Mouse (Mus musculus) right cerebral cortex, postnatal 36 days (tissue): Measurements from ENCODE around the gene Spata13.

ENCODE experiments used
- DNase-seq, 2 experiments: peaks; one replicate each; pipeline ENCODE4 v3.0.0; 2022; ENCODE audit warnings: low spot score in 2 of 2, mixed read lengths in 1 of 2

The Spata13 gene

GRCm38 (mm10) chr14:60711590-60712288 is 77.9 kb downstream of the Spata13 start:
- DNase-seq = no peak

GRCm38 (mm10) chr14:60712289-60712830 is 78.6 kb downstream of the Spata13 start:
- no peak for DNase-seq

GRCm38 (mm10) chr14:60715686-60716085 is 81.9 kb downstream of the Spata13 start:
- DNase-seq = no peak

- no peak for DNase-seq
These were observed 87.5 kb downstream of the Spata13 start for GRCm38 (mm10) chr14:60721304-60721703.

- DNase-seq = no peak
These were observed 88.1 kb downstream of the Spata13 start for GRCm38 (mm10) chr14:60721938-60722337.

- no peak for DNase-seq
These were observed 92.3 kb downstream of the Spata13 start for GRCm38 (mm10) chr14:60726091-60726490.

GRCm38 (mm10) chr14:60727130-60727529 is 93.3 kb downstream of the Spata13 start:
- no peak for DNase-seq

- no peak for DNase-seq
These were observed 98.3 kb downstream of the Spata13 start for GRCm38 (mm10) chr14:60732081-60732480.

- DNase-seq = peak in 1 of 2 experiments; percentile 10
These were observed 99.0 kb downstream of the Spata13 start for GRCm38 (mm10) chr14:60732787-60733186.

- DNase-seq = no peak
These were observed 99.9 kb downstream of the Spata13 start for GRCm38 (mm10) chr14:60733706-60734105.

GRCm38 (mm10) chr14:60735206-60735605 is 101.4 kb downstream of the Spata13 start:
- no peak for DNase-seq

- no peak for DNase-seq
These were observed 102.2 kb downstream of the Spata13 start for GRCm38 (mm10) chr14:60735848-60736547.

- DNase-seq = peak in 1 of 2 experiments; percentile 8
These were observed 102.9 kb downstream of the Spata13 start for GRCm38 (mm10) chr14:60736591-60737192.

- no peak for DNase-seq
These were observed 103.4 kb downstream of the Spata13 start for GRCm38 (mm10) chr14:60737202-60737611.

GRCm38 (mm10) chr14:60738434-60738938 is 104.7 kb downstream of the Spata13 start:
- no peak for DNase-seq

- DNase-seq = no peak
These were observed 105.4 kb downstream of the Spata13 start for GRCm38 (mm10) chr14:60739155-60739554.

- no peak for DNase-seq
These were observed 105.8 kb downstream of the Spata13 start for GRCm38 (mm10) chr14:60739616-60740015.

GRCm38 (mm10) chr14:60740507-60740906 is 106.7 kb downstream of the Spata13 start:
- no peak for DNase-seq

- DNase-seq = no peak
These were observed 107.2 kb downstream of the Spata13 start for GRCm38 (mm10) chr14:60741033-60741432.

GRCm38 (mm10) chr14:60741490-60741981 is 107.7 kb downstream of the Spata13 start:
- DNase-seq = no peak

GRCm38 (mm10) chr14:60743681-60744080 is 109.9 kb downstream of the Spata13 start:
- DNase-seq = no peak

GRCm38 (mm10) chr14:60745201-60745600 is 111.4 kb downstream of the Spata13 start:
- DNase-seq = no peak
